Mouse (Mus musculus) midbrain, embryonic 14.5 days (tissue): ENCODE results near the gene Ahdc1. TPM values are rescaled to one million over a fixed set of nuclear protein-coding genes. Genes with fewer than 3 reads are reported as not detected.

Source experiments
- ATAC-seq: fragments of 200-750 bp; cut with Nextera tagmentation; 2 replicates; pipeline ENCODE4 v1.8.0; 2017; ENCODE audit warnings: moderate number of reproducible peaks, moderate library complexity; ENCODE audit not compliant: low FRiP score, low TSS enrichment
- DNase-seq: peaks from one replicate; pipeline ENCODE4 v3.0.0-alpha.2; 2015
- H3K27ac ChIP-seq: fragments of 300-500 bp; sonication (generic); replicated peaks from 2 replicates; pipeline ENCODE4 v1.5.1; 2014; ENCODE audit warnings: mild to moderate bottlenecking, low read depth, low read length, moderate library complexity
- H3K27me3 ChIP-seq: fragments of 300-500 bp; sonication (generic); 2 replicates; pipeline ENCODE4 v1.6.1; 2014; ENCODE audit warnings: low read length, control low read depth, mixed read lengths; ENCODE audit not compliant: control insufficient read depth, insufficient read depth
- H3K36me3 ChIP-seq: fragments of 300-500 bp; sonication (generic); 2 replicates; pipeline ENCODE4 v1.6.1; 2014; ENCODE audit warnings: low read length, control low read depth; ENCODE audit not compliant: control insufficient read depth, insufficient read depth
- H3K4me1 ChIP-seq: fragments of 300-500 bp; sonication (generic); 2 replicates; pipeline ENCODE4 v1.6.1; 2014; ENCODE audit warnings: mild to moderate bottlenecking, antibody characterized with exemption, low read length, control low read depth; ENCODE audit not compliant: control insufficient read depth, insufficient read depth
- H3K4me2 ChIP-seq: fragments of 300-500 bp; sonication (generic); 2 replicates; pipeline ENCODE4 v1.6.1; 2014; ENCODE audit warnings: mild to moderate bottlenecking, low read length, moderate library complexity
- H3K4me3 ChIP-seq: fragments of 300-500 bp; sonication (generic); replicated peaks from 2 replicates; pipeline ENCODE4 v1.5.1; 2014; ENCODE audit warnings: low read depth, low read length
- H3K9ac ChIP-seq: fragments of 300-500 bp; sonication (generic); replicated peaks from 2 replicates; pipeline ENCODE4 v1.6.1; 2014; ENCODE audit warnings: mild to moderate bottlenecking, low read length, moderate library complexity
- H3K9me3 ChIP-seq: fragments of 300-500 bp; sonication (generic); 2 replicates; pipeline ENCODE4 v1.6.1; 2016; ENCODE audit warnings: low read length, control low read depth, mixed read lengths; ENCODE audit not compliant: control insufficient read depth
- whole genome bisulfite sequencing: fragments of 180-500 bp; shearing (Covaris S2); extraction: QIAGEN DNeasy Blood & Tissue Kit; methylation state at CpG from one replicate; pipeline ENCODE4 v1.1.7; 2014; 5-methylcytosine and 5-hydroxymethylcytosine counted together
- polyA plus RNA-seq: library from polyadenylated mRNA; unstranded; fragments of >200 nt; fragmentation: Nextera tagmentation; extraction: Ambion mirVana; gene quantifications from 2 replicates; pipeline ENCODE4 v1.2.1, GENCODE M21; 2014

Ahdc1 gene
- polyA plus RNA-seq, 1 experiment from 2014 or later = 13.0 TPM

DNA sequence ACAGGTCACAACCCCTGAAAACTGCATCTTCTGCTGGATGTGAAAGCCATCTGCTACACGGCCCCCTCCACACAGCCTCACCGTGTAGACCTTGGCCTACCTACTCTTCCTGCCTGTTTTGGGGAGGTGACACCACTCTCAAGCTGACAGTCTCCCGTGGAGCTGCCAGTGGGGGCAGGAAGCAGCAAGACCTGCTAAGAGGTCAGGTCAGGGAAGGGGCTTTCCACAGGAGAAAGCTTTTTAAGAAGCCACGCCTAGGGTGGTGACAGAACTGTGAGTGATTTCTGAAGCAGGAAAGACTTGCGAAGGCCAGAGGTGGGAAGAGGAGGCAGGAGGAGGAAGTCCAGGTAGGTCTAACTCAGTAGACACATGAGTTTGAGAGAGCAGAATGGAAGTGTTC lies 67.9 kb downstream of the Ahdc1 start:
- Histone ChIP-seq H3K9ac (no peak overlapping the region), H3K36me3 (peaks cover 16% of the 10 kb centered on the region), H3K4me2 (no peak overlapping the region), H3K27me3 (no peaks in the 10 kb centered on the region), H3K4me3 (no peak overlapping the region), H3K4me1 (peaks cover 18% of the 10 kb centered on the region), H3K9me3 (no peaks in the 10 kb centered on the region), H3K27ac (no peak overlapping the region)
- DNase-seq (no peak), ATAC-seq (no peak)
- WGBS = 78% methylated on average over 5 of the region's 5 CpGs

DNA sequence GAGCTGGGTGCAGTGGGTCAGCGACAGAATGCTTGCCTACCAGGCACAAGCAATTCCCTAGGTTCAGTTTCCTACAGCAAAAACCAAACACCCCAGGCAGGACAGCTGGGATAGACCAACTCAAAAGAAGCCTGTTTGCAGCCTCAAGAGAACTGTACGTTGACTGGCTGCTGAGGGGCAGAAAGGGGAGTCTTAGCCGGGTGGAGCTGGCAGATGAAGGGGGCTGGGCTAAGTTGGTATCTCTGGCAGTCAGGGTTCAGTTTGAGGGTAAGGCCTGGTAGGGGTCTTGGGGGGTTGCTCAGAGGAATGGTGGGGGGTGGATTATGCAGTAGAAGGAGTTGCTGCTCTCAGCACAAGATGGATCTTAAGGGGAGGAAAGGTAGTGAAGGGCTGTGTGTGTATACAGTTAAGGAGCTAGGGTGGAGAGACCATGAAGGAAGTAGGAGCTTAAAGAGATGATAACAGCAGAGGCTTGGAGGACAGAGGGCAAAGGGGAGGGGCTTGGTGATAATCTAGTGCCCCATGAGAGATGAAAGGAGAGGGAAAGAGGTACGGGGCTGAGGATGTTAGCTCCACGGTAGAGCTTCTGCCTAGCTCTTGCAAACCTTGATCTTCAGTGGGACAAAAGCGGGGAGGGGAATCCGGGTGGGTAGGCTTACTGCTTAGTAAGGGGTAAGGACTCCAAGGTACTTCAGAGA lies 68.5 kb downstream of the Ahdc1 start:
- H3K9ac ChIP-seq = no peak overlapping the region
- H3K27ac ChIP-seq = no peak overlapping the region; the same call in 1 of the 2 replicates
- no peak overlapping the region for H3K4me3 ChIP-seq
- no peak for ATAC-seq
- peaks cover 17% of the 10 kb centered on the region for H3K4me1 ChIP-seq
- no peaks in the 10 kb centered on the region for H3K27me3 ChIP-seq
- 50% methylated on average over 7 of the region's 7 CpGs for WGBS
- H3K4me2 ChIP-seq = no peak overlapping the region
- peaks cover 16% of the 10 kb centered on the region for H3K36me3 ChIP-seq
- DNase-seq = no peak
- no peaks in the 10 kb centered on the region for H3K9me3 ChIP-seq

DNA sequence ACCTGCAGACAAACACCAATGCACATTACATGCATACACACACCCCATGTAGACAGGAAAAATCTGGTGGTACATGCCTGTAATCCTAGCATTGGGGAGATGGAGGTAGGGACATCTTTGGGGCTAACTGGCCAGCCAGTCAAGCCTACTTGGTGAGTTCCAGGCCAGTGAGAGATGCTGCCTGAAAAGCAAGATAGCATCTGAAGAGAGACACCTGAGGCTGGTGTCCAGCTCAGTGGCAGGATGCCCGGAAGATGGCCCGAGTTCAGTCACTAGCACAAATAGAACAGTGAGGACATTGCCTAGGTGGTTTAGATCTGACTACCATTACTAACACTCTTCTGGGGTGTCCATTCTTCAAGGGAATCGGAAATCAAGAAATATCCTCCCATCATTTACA lies 69.8 kb downstream of the Ahdc1 start:
- WGBS = 94% methylated on average over 3 of the region's 3 CpGs
- Histone ChIP-seq H3K9me3 (no peaks in the 10 kb centered on the region), H3K4me1 (peaks cover 23% of the 10 kb centered on the region), H3K4me3 (no peak overlapping the region), H3K27me3 (no peaks in the 10 kb centered on the region), H3K4me2 (no peak overlapping the region), H3K27ac (no peak overlapping the region), H3K9ac (no peak overlapping the region), H3K36me3 (peaks cover 16% of the 10 kb centered on the region)
- no peak for ATAC-seq
- no peak for DNase-seq

DNA sequence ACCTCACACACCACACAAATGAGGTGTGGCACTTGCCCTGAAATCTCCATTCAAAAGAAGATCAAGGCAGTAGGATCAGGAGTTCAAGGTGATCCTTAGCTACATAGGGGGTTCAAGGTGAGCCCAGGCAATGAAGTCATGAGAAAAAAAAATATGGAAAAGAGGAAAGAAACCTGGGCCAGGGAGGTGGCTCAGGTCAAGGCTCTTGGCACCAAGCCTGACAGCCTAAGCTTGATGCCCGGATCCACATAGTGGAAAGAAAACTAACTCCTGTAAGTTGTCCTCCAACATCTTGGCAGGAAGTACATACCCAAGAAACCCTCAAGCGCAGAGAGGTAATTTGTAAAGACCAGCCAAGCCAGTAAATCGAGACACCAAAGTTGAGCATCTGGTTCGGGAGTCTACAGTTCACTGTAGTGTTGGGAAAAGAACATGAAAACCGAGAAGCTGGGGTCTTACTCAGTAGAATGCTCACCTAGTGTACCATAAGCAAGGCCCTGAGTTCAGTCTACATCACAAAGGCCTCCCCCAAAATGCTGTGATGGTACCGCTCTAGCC lies 71.2 kb downstream of the Ahdc1 start:
- Histone ChIP-seq H3K4me3 (no peak overlapping the region), H3K4me2 (no peak overlapping the region), H3K36me3 (peaks cover 16% of the 10 kb centered on the region), H3K27ac (no peak overlapping the region), H3K9me3 (no peaks in the 10 kb centered on the region), H3K27me3 (no peaks in the 10 kb centered on the region), H3K9ac (no peak overlapping the region), H3K4me1 (peaks cover 31% of the 10 kb centered on the region)
- ATAC-seq = no peak
- no peak for DNase-seq
- WGBS = 88% methylated on average over 6 of the region's 6 CpGs

DNA sequence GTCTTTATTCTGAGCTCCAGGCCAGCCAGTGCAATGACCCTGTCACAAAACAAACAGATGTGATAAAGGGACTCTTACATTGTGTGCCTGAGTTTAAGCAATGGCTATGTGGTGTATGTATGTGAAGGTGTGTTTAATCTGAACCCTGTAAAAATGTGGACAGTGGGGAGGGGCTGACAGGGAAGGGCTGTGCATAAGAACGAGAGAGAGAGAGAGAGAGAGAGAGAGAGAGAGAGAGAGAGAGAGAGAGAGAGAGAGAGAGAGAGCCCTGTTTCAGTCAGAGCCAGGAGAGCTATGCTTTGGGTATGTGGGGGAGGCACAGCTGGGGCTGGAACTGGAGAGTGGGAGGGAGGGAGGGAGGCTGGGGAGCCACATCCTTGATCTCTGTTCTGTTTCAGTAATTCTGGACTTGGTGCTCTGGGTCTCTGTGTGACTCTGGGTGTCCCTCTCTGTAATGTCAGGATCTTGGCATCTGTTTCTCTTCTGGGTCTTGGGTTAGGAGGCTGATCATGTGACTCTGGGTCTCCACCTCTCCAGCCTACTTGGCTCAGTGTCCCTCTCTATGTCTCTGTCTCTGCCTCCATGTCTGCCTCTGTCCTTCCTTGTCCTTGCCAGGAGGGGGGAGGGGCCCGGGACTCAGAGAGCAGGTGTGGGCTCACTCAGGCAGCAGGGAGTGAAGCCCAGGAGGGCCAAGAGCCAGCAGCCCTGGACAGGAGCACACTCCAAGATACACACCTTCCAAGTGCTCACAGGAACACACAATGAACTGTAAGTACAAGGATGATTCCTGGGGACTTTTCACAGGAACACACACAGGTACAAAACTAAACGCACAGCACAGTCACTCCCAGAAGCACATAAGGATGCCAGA lies 73.2 kb downstream of the Ahdc1 start:
- 29% methylated on average over 3 of the region's 3 CpGs for whole genome bisulfite sequencing
- Histone ChIP-seq H3K9me3 (no peaks in the 10 kb centered on the region), H3K27me3 (no peaks in the 10 kb centered on the region), H3K4me2 (peak overlapping the region; percentile 74), H3K4me3 (no peak overlapping the region), H3K9ac (peak overlapping the region; percentile 29; the same call in 1 of the 2 replicates), H3K36me3 (no peaks in the 10 kb centered on the region; the same call in 1 of the 2 replicates), H3K27ac (peak overlapping the region; percentile 71), H3K4me1 (peaks cover 29% of the 10 kb centered on the region)
- ATAC-seq (0 out of 2 replicates have a peak, but pooled peaks have one; percentile 15), DNase-seq (no peak)

DNA sequence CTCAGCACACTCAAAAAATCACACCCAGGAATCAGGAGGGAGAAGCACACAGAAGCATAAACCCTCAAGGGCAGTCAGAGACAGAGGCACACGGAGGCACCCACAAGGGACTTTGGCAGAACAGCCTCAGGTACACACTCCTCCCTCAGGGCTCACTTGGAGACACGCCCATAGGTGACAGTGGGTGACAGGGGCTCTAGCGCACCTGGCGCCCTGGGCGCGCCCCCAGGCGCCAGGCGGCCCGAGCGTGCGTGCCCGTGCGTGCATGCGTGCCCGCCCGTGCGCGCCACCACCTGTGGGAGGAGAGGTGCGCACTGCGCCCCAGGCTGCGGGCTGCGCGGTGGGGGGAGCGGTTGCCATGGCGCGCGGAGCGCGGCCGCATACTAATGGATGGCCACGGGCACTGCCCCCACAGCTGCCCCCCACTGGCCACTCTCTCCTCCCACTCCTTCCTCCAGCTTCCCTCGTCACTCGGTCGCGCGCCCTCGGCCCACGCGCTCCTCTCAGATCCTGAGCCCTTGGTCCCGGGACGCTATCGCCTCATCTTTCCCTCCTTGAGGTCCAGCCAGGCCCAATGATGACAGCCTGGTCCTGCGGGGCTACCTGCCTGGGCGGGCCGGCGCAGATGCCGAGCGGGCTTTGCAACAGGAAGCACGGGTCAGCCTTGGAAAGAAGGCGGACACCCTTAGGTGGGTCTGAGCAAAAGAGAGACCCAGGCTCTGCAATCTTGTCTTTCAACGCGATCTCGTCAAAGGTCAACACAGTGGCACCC lies 74.1 kb downstream of the Ahdc1 start:
- no peaks in the 10 kb centered on the region for H3K27me3 ChIP-seq
- peak overlapping the region; percentile 30 for H3K4me3 ChIP-seq
- peak overlapping the region; percentile 74 for H3K4me2 ChIP-seq
- DNase-seq (peak; percentile 84), ATAC-seq (peak; percentile 62; the same call in 1 of the 2 replicates)
- 1% methylated on average over 48 of the region's 53 CpGs for WGBS
- H3K4me1 ChIP-seq = peaks cover 34% of the 10 kb centered on the region
- no peaks in the 10 kb centered on the region for H3K9me3 ChIP-seq
- no peaks in the 10 kb centered on the region; the same call in 1 of the 2 replicates for H3K36me3 ChIP-seq
- H3K27ac ChIP-seq = peak overlapping the region; percentile 71
- H3K9ac ChIP-seq = peak overlapping the region; percentile 29; the same call in 1 of the 2 replicates

DNA sequence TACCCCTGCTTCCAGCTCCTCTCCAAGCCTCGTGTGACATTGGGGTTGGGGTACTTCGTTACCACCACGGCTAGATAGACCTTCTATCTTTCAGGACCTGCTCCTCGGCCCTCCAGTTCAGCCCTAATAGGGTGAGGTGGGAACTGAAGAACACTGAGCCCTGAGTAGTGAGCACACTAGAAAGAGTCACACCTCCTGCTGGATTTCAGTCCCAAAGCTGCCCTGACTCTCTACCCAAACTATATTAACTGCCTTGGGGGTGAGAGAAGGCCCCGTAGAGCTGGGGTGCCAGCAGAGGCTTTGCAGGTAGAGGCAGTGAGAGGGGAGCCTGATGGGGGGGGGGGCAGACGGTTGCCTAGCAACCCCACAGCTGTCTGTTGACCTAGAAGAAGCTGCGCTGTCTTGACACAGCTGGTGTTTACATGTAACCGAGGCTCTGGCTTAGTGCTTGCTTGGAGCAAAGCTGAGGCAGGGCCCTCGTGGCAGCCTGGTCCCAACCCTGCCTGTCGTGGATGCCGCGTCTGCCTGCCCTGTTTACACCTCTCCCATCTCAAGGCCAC lies 74.8 kb downstream of the Ahdc1 start:
- no peaks in the 10 kb centered on the region for H3K36me3 ChIP-seq
- DNase-seq = peak; percentile 72
- peak overlapping the region; percentile 71 for H3K27ac ChIP-seq
- no peaks in the 10 kb centered on the region for H3K9me3 ChIP-seq
- H3K4me3 ChIP-seq = peak overlapping the region; percentile 30
- H3K9ac ChIP-seq = peak overlapping the region; percentile 29; the same call in 1 of the 2 replicates
- WGBS = 5% methylated on average over 12 of the region's 12 CpGs
- H3K4me1 ChIP-seq = peaks cover 41% of the 10 kb centered on the region
- 0 out of 2 replicates have a peak, but pooled peaks have one; percentile 25 for ATAC-seq
- peak overlapping the region; percentile 74 for H3K4me2 ChIP-seq
- H3K27me3 ChIP-seq = no peaks in the 10 kb centered on the region
